Mouse (Mus musculus) lung, postnatal 10 days (tissue): ENCODE data around the gene Gm12394.
"Not testable (repeated sequence)": the region's sequence is repeated elsewhere in the genome, so short reads cannot be mapped to it uniquely, and the experiment has no call there.

ENCODE experiments used
- DNase-seq: peaks from one replicate; pipeline ENCODE4 v3.0.0; 2021

Gm12394 gene

GRCm38 (mm10) chr4:42853788-42854187 is 2.8 kb downstream of the Gm12394 start, which contains the start of gene Fam205a1:
Gene Fam205a1 (minus strand): TSS chr4:42853888.
- DNase-seq: not testable (repeated sequence)

GRCm38 (mm10) chr4:42773893-42774292 is 82.7 kb downstream of the Gm12394 start, which contains the start of gene Ccl21a:
Gene Ccl21a (minus strand): TSS chr4:42773993.
- not testable (repeated sequence) for DNase-seq

DNA sequence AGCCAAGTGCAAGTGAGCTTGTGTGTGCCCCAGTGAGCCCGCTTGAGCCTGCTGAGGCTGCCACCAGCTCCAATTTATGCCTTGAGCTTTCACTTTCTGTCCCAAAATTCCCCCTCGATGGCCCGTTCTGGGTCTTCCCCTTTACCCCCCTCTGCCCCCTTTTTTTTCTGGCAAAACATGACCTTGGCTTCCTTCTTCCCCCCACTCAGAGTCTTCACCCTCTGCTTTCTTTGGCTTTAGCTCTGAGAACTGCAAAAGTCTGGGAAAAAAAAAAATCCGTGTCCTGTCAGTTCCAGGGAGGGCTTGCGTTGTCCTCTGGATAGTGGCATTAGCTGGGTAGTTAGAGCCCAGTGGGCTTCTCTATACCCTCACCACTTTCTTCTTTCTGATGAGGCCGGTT is 100.1 kb downstream of the Gm12394 start, which contains the start of gene Ccl19:
TSS of gene Ccl19 (minus strand) at position 101 of the 400 bp plus-strand sequence.
- DNase-seq: not testable (repeated sequence)

- DNase-seq: not testable (repeated sequence)
These were observed 121.3 kb downstream of the Gm12394 start, which contains the start of gene 4930578G10Rik for GRCm38 (mm10) chr4:42735245-42735644. Gene 4930578G10Rik (plus strand): TSS chr4:42735545.
